8 mouse cellular contexts compared by ENCODE assay signal in the genomic region with DNA sequence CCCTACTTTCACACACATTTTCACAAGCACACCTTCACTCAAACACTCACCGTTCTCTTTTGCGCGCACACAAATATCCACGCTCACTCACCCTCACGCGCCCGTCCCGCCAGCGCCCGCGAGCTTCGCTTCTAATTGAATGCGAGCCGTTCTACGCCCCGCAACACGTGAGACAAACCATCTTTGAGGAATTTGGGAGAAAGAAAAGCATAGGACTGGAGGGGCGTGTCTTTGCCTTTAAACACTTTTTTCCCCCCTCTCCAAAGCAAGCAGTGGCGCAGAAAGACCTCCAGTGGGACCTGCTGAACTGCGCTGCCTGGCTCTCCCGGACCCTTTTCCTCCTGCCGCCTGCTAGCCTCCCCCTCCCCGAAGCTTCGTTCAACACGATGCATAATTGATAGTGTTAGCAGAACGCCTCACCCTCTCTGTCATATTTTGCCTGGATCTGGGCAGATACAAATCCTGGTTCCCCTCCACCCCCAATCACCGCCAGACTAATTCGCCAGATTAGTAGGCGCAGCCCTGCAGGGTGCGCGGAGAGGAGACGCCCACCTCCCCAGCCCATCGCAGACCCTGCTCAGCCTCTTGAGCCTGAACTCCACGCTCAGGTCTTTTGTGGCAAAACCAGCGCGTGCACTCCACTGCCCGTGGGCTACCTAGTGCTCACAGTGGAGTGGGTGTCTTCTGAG. TPM values are rescaled to one million over a fixed set of nuclear protein-coding genes. Genes with fewer than 3 reads are reported as not detected.
DNase-seq lines count a peak whose midpoint lies in the region; ATAC-seq and TF ChIP-seq lines count a peak whose summit lies in the region.

No protein-coding gene starts in this region.

- H3K9ac ChIP-seq in midbrain, embryonic 11.5 days (ENCODE audit: low read length) = peak overlapping the region; percentile 56

- WGBS in hindbrain, embryonic 10.5 days = 1% methylated on average over 37 of the region's 37 CpGs
- WGBS in midbrain, embryonic 11.5 days = under 1% methylated on average over 37 of the region's 37 CpGs

- TF ChIP-seq CTCF in gastrocnemius, adult 2 months (IDR thresholded peaks at IDR 0.05) = no peak

- H3K4me1 ChIP-seq in hindbrain, embryonic 10.5 days (replicated peaks) = peaks cover 72% of the 10 kb centered on the region
- H3K4me1 ChIP-seq in midbrain, embryonic 11.5 days (ENCODE audit: control insufficient read depth, insufficient read depth, low read length) = peaks cover 40% of the 10 kb centered on the region

- H3K4me2 ChIP-seq in midbrain, embryonic 11.5 days = peak overlapping the region; percentile 38

- no peak for ATAC-seq in midbrain, embryonic 11.5 days (ENCODE audit: low FRiP score)
- no peak for ATAC-seq in megakaryocyte, adult 5-6 weeks (ENCODE audit: poor library complexity, severe bottlenecking)

- peak overlapping the region; percentile 38; the same call in 1 of the 2 replicates for H3K27ac ChIP-seq in gastrocnemius, adult 2 months
- H3K27ac ChIP-seq in hindbrain, embryonic 10.5 days = peak overlapping the region; percentile 9; the same call in 1 of the 2 replicates
- H3K27ac ChIP-seq in midbrain, embryonic 11.5 days (ENCODE audit: low read depth, low read length) = peak overlapping the region; percentile 55

- H3K4me3 ChIP-seq in gastrocnemius, adult 2 months = peak overlapping the region; percentile 47
- H3K4me3 ChIP-seq in hindbrain, embryonic 10.5 days = peak overlapping the region; percentile 38
- peak overlapping the region; percentile 32 for H3K4me3 ChIP-seq in midbrain, embryonic 11.5 days (ENCODE audit: low read depth, low read length)

- no peaks in the 10 kb centered on the region for H3K36me3 ChIP-seq in hindbrain, embryonic 10.5 days
- H3K36me3 ChIP-seq in midbrain, embryonic 11.5 days (ENCODE audit: control insufficient read depth, insufficient read depth, low read length) = no peaks in the 10 kb centered on the region

- peaks cover 100% of the 10 kb centered on the region for H3K27me3 ChIP-seq in hindbrain, embryonic 10.5 days (ENCODE audit: insufficient read depth, poor library complexity, severe bottlenecking)
- H3K27me3 ChIP-seq in midbrain, embryonic 11.5 days (ENCODE audit: control insufficient read depth, insufficient read depth, low read length) = peaks cover 74% of the 10 kb centered on the region

- no peak for DNase-seq in gastrocnemius, adult 2 months
- DNase-seq in gastrocnemius, postnatal 10 days = no peak
- peak; percentile 32 for DNase-seq in MN1 (ENCODE audit: low spot score)
- DNase-seq in hindbrain, embryonic 10.5 days (ENCODE audit: low spot score) = peak; percentile 32
- DNase-seq in midbrain, embryonic 11.5 days (ENCODE audit: low spot score, missing footprints) = peak; percentile 93
- no peak for DNase-seq in yolk sac, embryonic 10.5 days (ENCODE audit: low spot score)
- no peak for DNase-seq in kidney, adult 11 months

- intact Hi-C loops in gastrocnemius, adult 2 months (cut with DNase I) = no loop called here

- H3K9me3 ChIP-seq in hindbrain, embryonic 10.5 days = no peaks in the 10 kb centered on the region
- no peaks in the 10 kb centered on the region for H3K9me3 ChIP-seq in midbrain, embryonic 11.5 days (ENCODE audit: control insufficient read depth, low read length)

RNA-seq across cellular contexts. Expression of a gene that starts 2.1 kb away (rescaled TPM):
- 10 to 100 TPM; 11.9 to 26.1 TPM for total RNA-seq in gastrocnemius, adult 2 months (2021)
- 100 to 1,000 TPM in 1 of 2 experiments, 10 to 100 TPM in 1; 98.8 to 119 TPM for total RNA-seq in gastrocnemius, postnatal 10 days (2021)
- polyA plus RNA-seq in hindbrain, embryonic 10.5 days (2016; fragmentation: Nextera tagmentation; extraction: Ambion mirVana) = 9.9 and 14.0 TPM in 2 replicates
- polyA plus RNA-seq in midbrain, embryonic 11.5 days (2014; fragmentation: Nextera tagmentation; extraction: Ambion mirVana) = 13.0 and 13.9 TPM in 2 replicates
- total RNA-seq in megakaryocyte, adult 5-6 weeks (2015) = 0.16 and 0.33 TPM in 2 replicates
- total RNA-seq in megakaryocyte, adult 5-6 weeks (2017) = not detected in 2 replicates

RNA-seq across cellular contexts. Expression of a gene that starts 2.1 kb away (rescaled TPM):
- total RNA-seq in gastrocnemius, adult 2 months (2021) = 1 to 10 TPM; 2.6 to 3.3 TPM
- total RNA-seq in gastrocnemius, postnatal 10 days (2021) = 1 to 10 TPM; 4.3 to 4.5 TPM
- polyA plus RNA-seq in hindbrain, embryonic 10.5 days (2016; fragmentation: Nextera tagmentation; extraction: Ambion mirVana) = 1.5 and 6.6 TPM in 2 replicates
- polyA plus RNA-seq in midbrain, embryonic 11.5 days (2014; fragmentation: Nextera tagmentation; extraction: Ambion mirVana) = 18.7 and 19.6 TPM in 2 replicates
- not detected in 2 replicates for total RNA-seq in megakaryocyte, adult 5-6 weeks (2015)
- not detected in 2 replicates for total RNA-seq in megakaryocyte, adult 5-6 weeks (2017)

RNA-seq across cellular contexts. Expression of a gene that starts 47.6 kb away (rescaled TPM):
- 1 to 10 TPM; 4.1 to 4.5 TPM for total RNA-seq in gastrocnemius, adult 2 months (2021)
- 10 to 100 TPM in 1 of 2 experiments, 1 to 10 TPM in 1; 7.3 to 12.6 TPM for total RNA-seq in gastrocnemius, postnatal 10 days (2021)
- polyA plus RNA-seq in hindbrain, embryonic 10.5 days (2016; fragmentation: Nextera tagmentation; extraction: Ambion mirVana) = 9.5 and 13.5 TPM in 2 replicates
- 8.7 and 10.1 TPM in 2 replicates for polyA plus RNA-seq in midbrain, embryonic 11.5 days (2014; fragmentation: Nextera tagmentation; extraction: Ambion mirVana)
- total RNA-seq in megakaryocyte, adult 5-6 weeks (2015) = 37.7 and 41.3 TPM in 2 replicates
- total RNA-seq in megakaryocyte, adult 5-6 weeks (2017) = 15.5 and 17.4 TPM in 2 replicates

RNA-seq across cellular contexts. Expression of a gene that starts 51.0 kb away (rescaled TPM):
- 1 to 10 TPM; 6.8 to 7.3 TPM for total RNA-seq in gastrocnemius, adult 2 months (2021)
- total RNA-seq in gastrocnemius, postnatal 10 days (2021) = 10 to 100 TPM in 1 of 2 experiments, 1 to 10 TPM in 1; 9.1 to 12.3 TPM
- 27.7 and 39.8 TPM in 2 replicates for polyA plus RNA-seq in hindbrain, embryonic 10.5 days (2016; fragmentation: Nextera tagmentation; extraction: Ambion mirVana)
- 27.6 and 29.7 TPM in 2 replicates for polyA plus RNA-seq in midbrain, embryonic 11.5 days (2014; fragmentation: Nextera tagmentation; extraction: Ambion mirVana)
- 5.8 and 6.1 TPM in 2 replicates for total RNA-seq in megakaryocyte, adult 5-6 weeks (2015)
- total RNA-seq in megakaryocyte, adult 5-6 weeks (2017) = 9.4 and 11.9 TPM in 2 replicates

Comparison
In these comparisons a context has a peak if more than half of its experiments do, and no peak if none do; other contexts are left out.
1. DNase-seq: peak in MN1 (single experiment), hindbrain, embryonic 10.5 days (single experiment) and midbrain, embryonic 11.5 days (single experiment); none in gastrocnemius, adult 2 months (single experiment), gastrocnemius, postnatal 10 days (single experiment), yolk sac, embryonic 10.5 days (single experiment) and kidney, adult 11 months (single experiment).
2. RNA of a gene that starts 2.1 kb away (total RNA-seq): 98.8 to 119 TPM in gastrocnemius, postnatal 10 days and 11.9 to 26.1 TPM in gastrocnemius, adult 2 months; 0.16 to 0.33 TPM in megakaryocyte, adult 5-6 weeks; every median in the first group is over 4 times any median in the second.
3. Peak in every context shown above with its lines, with median percentiles within 50 percentile points of each other: H3K27ac ChIP-seq and H3K4me3 ChIP-seq.